Mouse (Mus musculus) ES-Bruce4 (cell line): Measurements from ENCODE around the gene Sft2d1.

ENCODE experiments used
- CTCF ChIP-seq: IDR thresholded peaks from one replicate; pipeline ENCODE4 v1.8.1; 2011; ENCODE audit warnings: low read depth, low read length
- POLR2A ChIP-seq: IDR thresholded peaks from one replicate; pipeline ENCODE4 v1.8.1; 2011; ENCODE audit warnings: low read length; ENCODE audit not compliant: insufficient read depth

DNA sequence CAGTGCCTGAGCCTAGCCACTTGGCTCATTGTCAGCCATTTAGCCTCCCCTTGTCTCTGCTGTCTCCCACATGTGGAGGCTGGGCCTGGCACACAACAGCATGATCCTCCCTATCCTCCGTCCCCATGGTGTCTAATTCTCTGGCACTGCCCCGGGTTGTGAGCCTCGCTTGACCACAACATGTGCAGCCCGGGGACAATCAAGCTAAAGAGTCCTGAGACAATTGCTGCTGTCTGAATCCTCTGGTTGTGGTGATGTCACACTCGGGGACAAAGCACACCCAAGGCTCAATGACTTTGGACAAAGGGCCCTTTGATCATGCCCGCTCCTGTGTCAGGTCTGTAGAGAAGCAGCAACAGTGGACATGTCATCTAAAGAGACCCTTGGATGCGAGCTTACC lies 40.2 kb downstream of the Sft2d1 start:
- no peak for TF ChIP-seq POLR2A
- TF ChIP-seq CTCF, result no peak
